Mouse (Mus musculus): Measurements from ENCODE around the gene Fmnl1. TPM values are rescaled to one million over a fixed set of nuclear protein-coding genes. Genes with fewer than 3 reads are reported as not detected.
A peak's percentile ranks its signal among the peaks of the same experiment; 100 is the strongest.

Fmnl1 gene
- polyA plus RNA-seq, 1 experiment from 2014 or later: 1.8 TPM

- Histone ChIP-seq H3K9ac (no peak overlapping the region), H3K27me3 (no peaks in the 10 kb centered on the region), H3K4me2 (replicated peaks) (no peak overlapping the region), H3K9me3 (no peaks in the 10 kb centered on the region), H3K27ac (no peak overlapping the region), H3K36me3 (no peaks in the 10 kb centered on the region), H3K4me3 (no peak overlapping the region), H3K4me1 (peaks cover 35% of the 10 kb centered on the region)
- ATAC-seq (ENCODE audit: insufficient number of reproducible peaks, insufficient read depth, low FRiP score, low TSS enrichment): no peak
- WGBS: 70% methylated on average over 4 of the region's 4 CpGs
These were observed 75.9 kb downstream of the Fmnl1 start for GRCm38 (mm10) chr11:103246731-103247290.

GRCm38 (mm10) chr11:103247504-103248177 lies 76.7 kb downstream of the Fmnl1 start:
- Histone ChIP-seq H3K4me1 (peaks cover 35% of the 10 kb centered on the region), H3K9me3 (no peaks in the 10 kb centered on the region), H3K27ac (peak overlapping the region; percentile 55; the same call in 1 of the 2 replicates), H3K9ac (no peak overlapping the region), H3K4me2 (replicated peaks) (no peak overlapping the region), H3K4me3 (no peak overlapping the region), H3K36me3 (no peaks in the 10 kb centered on the region), H3K27me3 (no peaks in the 10 kb centered on the region)
- ATAC-seq (ENCODE audit: insufficient number of reproducible peaks, insufficient read depth, low FRiP score, low TSS enrichment): no peak
- 66% methylated on average over 11 of the region's 11 CpGs for WGBS

Other genes with a start within 250 kb of the Fmnl1 start
- 10.3 and 10.6 TPM in 2 replicates for gene Kif18b, start 246.0 kb upstream of the Fmnl1 start, polyA plus RNA-seq (2016; fragmentation: Nextera tagmentation; extraction: Ambion mirVana)
- gene C1ql1, start 224.4 kb upstream of the Fmnl1 start, polyA plus RNA-seq (2016; fragmentation: Nextera tagmentation; extraction: Ambion mirVana): 3.7 and 3.9 TPM in 2 replicates
- 45.7 and 50.8 TPM in 2 replicates for gene Nmt1, start 142.9 kb upstream of the Fmnl1 start, polyA plus RNA-seq (2016; fragmentation: Nextera tagmentation; extraction: Ambion mirVana)
- gene Dcakd, start 142.8 kb upstream of the Fmnl1 start, polyA plus RNA-seq (2016; fragmentation: Nextera tagmentation; extraction: Ambion mirVana): 170 and 174 TPM in 2 replicates
- gene Plcd3, start 69.4 kb upstream of the Fmnl1 start, polyA plus RNA-seq (2016; fragmentation: Nextera tagmentation; extraction: Ambion mirVana): 3.9 and 4.2 TPM in 2 replicates
- gene Acbd4, start 69.4 kb upstream of the Fmnl1 start, polyA plus RNA-seq (2016; fragmentation: Nextera tagmentation; extraction: Ambion mirVana): 9.7 and 11.2 TPM in 2 replicates
- 4.0 and 4.2 TPM in 2 replicates for gene Hexim1, start 54.9 kb upstream of the Fmnl1 start, polyA plus RNA-seq (2016; fragmentation: Nextera tagmentation; extraction: Ambion mirVana)
- gene Hexim2, start 38.7 kb upstream of the Fmnl1 start, polyA plus RNA-seq (2016; fragmentation: Nextera tagmentation; extraction: Ambion mirVana): 13.5 and 13.8 TPM in 2 replicates
- 0.95 and 1.1 TPM in 2 replicates for gene 1700023F06Rik, start 37.5 kb downstream of the Fmnl1 start, polyA plus RNA-seq (2016; fragmentation: Nextera tagmentation; extraction: Ambion mirVana)
- not detected in 2 replicates for gene Spata32, start 47.3 kb downstream of the Fmnl1 start, polyA plus RNA-seq (2016; fragmentation: Nextera tagmentation; extraction: Ambion mirVana)
- 4.7 and 5.2 TPM in 2 replicates for gene Map3k14, start 96.4 kb downstream of the Fmnl1 start, polyA plus RNA-seq (2016; fragmentation: Nextera tagmentation; extraction: Ambion mirVana)
- gene Arhgap27, start 192.6 kb downstream of the Fmnl1 start, polyA plus RNA-seq (2016; fragmentation: Nextera tagmentation; extraction: Ambion mirVana): 7.2 and 7.4 TPM in 2 replicates
- 8.2 and 8.7 TPM in 2 replicates for gene Plekhm1, start 241.6 kb downstream of the Fmnl1 start, polyA plus RNA-seq (2016; fragmentation: Nextera tagmentation; extraction: Ambion mirVana)

All from embryonic facial prominence, embryonic 12.5 days (tissue).